Mouse (Mus musculus): ENCODE results near the gene Mthfsd. TPM values are rescaled to one million over a fixed set of nuclear protein-coding genes. Genes with fewer than 3 reads are reported as not detected.

Mthfsd gene
- polyA plus RNA-seq, 1 experiment from 2014 or later = 46.1 TPM

DNA sequence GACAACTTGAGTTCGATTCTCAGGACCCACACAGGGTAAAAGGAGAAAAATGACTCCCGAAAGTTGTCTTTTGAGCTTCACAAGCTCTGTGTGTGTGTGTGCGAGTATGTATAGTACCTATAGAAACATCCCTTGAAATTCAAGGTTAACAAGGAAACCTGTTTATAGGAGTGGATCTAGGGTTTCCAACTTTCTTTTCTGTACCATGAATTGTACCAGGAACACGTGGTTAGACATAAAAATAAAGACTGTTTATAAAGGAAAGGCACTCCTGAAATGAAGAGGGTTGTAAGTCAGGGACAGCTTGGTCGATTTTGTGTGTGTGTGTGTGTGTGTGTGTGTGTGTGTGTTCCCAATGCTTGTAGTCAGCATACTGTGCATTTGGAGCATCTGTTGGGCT lies 465 bp upstream of the Mthfsd start:
- H3K9ac ChIP-seq (ENCODE audit: low read depth, low read length) = peak overlapping the region; percentile 75
- 0 out of 2 replicates have a peak, but pooled peaks cover 4% of the 10 kb centered on the region for H3K4me1 ChIP-seq (ENCODE audit: control insufficient read depth, insufficient read depth, low read length)
- 8% methylated on average over 5 of the region's 5 CpGs for WGBS
- H3K4me2 ChIP-seq (ENCODE audit: low read depth, low read length) = peak overlapping the region; percentile 68
- H3K27ac ChIP-seq (replicated peaks; ENCODE audit: low read depth, low read length) = no peak overlapping the region
- peaks cover 17% of the 10 kb centered on the region; the same call in 1 of the 2 replicates for H3K36me3 ChIP-seq (ENCODE audit: control insufficient read depth, insufficient read depth, low read length)
- peaks cover 7% of the 10 kb centered on the region for H3K27me3 ChIP-seq (replicated peaks; ENCODE audit: control insufficient read depth, insufficient read depth, low read length)
- DNase-seq (ENCODE audit: low spot score) = no peak
- no peak for ATAC-seq (ENCODE audit: low read depth)
- no peaks in the 10 kb centered on the region for H3K9me3 ChIP-seq (ENCODE audit: control insufficient read depth, low read length)
- H3K4me3 ChIP-seq (ENCODE audit: low read depth, low read length) = peak overlapping the region; percentile 60

DNA sequence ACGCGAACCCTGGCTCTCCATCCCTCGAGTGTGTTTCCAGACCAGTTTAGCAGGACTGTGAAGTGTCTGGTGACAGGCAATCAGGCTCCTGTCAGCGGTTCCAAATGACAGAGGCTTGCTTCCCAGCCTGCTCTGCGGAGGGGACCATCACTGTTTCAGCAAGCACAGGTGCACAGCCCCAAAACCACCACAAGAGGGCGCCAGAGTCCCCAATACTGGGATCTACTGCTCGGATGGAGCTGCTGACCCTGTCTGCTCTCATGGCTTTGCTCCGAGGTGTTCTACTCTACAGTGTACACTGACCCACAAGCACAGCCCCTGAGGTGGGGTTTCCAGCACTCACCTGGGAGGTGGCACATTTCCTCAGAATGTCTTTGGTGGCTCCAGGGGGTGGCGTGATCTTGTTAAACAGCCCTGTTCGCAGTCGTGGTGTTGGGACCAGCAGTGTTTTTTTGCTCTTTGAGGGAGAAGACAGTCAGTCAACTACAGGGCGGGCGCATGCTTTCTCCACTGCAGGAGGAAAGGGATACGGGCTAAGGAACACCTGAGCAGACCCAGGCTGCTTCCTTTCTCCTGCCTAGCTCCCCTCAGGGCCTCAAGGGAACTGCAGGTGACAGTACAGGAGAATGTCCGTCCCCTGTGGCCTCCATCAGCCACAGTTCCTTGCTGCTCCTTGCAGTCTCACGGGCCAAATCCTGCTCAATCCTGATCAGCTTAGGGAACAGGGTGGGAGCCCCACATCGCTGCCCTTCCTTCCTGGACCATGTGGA lies 4.0 kb downstream of the Mthfsd start:
- 0 out of 2 replicates have a peak, but pooled peaks cover 4% of the 10 kb centered on the region for H3K4me1 ChIP-seq (ENCODE audit: control insufficient read depth, insufficient read depth, low read length)
- H3K9ac ChIP-seq (ENCODE audit: low read depth, low read length) = no peak overlapping the region
- peak; percentile 72 for DNase-seq (ENCODE audit: low spot score)
- H3K9me3 ChIP-seq (ENCODE audit: control insufficient read depth, low read length) = no peaks in the 10 kb centered on the region
- H3K36me3 ChIP-seq (ENCODE audit: control insufficient read depth, insufficient read depth, low read length) = peaks cover 61% of the 10 kb centered on the region
- H3K27ac ChIP-seq (replicated peaks; ENCODE audit: low read depth, low read length) = no peak overlapping the region
- ATAC-seq (ENCODE audit: low read depth) = no peak
- WGBS = 46% methylated on average over 17 of the region's 17 CpGs
- H3K4me3 ChIP-seq (ENCODE audit: low read depth, low read length) = no peak overlapping the region
- H3K27me3 ChIP-seq (replicated peaks; ENCODE audit: control insufficient read depth, insufficient read depth, low read length) = no peaks in the 10 kb centered on the region
- H3K4me2 ChIP-seq (ENCODE audit: low read depth, low read length) = no peak overlapping the region

DNA sequence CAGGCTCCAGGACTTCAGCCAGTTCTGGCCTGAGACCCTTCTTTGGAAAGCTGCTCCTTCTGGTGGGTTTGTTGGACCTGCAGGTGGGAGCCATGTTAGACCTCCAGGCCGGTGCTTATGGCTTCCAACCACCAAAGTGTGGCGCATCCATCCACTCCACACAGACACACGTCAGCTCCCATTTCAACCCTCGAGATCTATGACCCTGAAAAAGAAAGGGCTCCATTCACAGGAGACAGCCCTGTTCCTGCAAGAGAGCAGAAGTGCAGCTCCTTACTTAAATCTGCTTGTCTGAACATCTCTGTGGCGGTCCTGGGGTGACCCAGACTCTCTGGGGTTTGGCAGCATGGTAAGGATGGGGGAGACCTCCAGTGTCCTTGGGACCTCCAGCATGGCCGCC lies 14.7 kb downstream of the Mthfsd start:
- Histone ChIP-seq H3K9me3 (ENCODE audit: control insufficient read depth, low read length) (no peaks in the 10 kb centered on the region), H3K4me1 (ENCODE audit: control insufficient read depth, insufficient read depth, low read length) (no peaks in the 10 kb centered on the region), H3K27me3 (replicated peaks; ENCODE audit: control insufficient read depth, insufficient read depth, low read length) (peaks cover 57% of the 10 kb centered on the region), H3K4me2 (ENCODE audit: low read depth, low read length) (no peak overlapping the region), H3K27ac (replicated peaks; ENCODE audit: low read depth, low read length) (no peak overlapping the region), H3K36me3 (ENCODE audit: control insufficient read depth, insufficient read depth, low read length) (peaks cover 15% of the 10 kb centered on the region), H3K4me3 (ENCODE audit: low read depth, low read length) (no peak overlapping the region), H3K9ac (ENCODE audit: low read depth, low read length) (no peak overlapping the region)
- DNase-seq (ENCODE audit: low spot score) (no peak), ATAC-seq (ENCODE audit: low read depth) (no peak)
- 53% methylated on average over 6 of the region's 6 CpGs for WGBS

DNA sequence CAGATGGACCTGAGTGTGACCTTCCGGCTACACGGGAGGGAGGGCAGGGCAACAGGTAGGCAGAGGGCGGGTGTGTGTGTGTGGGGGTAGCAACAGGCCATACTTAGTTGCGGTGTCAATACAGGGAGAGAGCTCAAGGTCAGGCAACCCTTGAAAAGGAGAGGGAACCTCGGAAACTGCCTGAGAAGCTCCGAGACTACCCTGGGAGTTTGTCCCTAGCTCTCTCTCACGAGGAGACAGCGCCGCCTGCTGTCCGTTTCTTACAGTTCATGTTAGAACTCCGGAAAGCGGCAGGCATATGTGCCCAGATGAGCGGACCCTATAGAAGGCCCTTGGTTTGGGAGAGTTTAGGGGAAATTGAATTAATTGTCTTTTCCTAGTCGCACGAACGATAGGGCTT lies 15.6 kb downstream of the Mthfsd start:
- ATAC-seq (ENCODE audit: low read depth) (peak; percentile 32), DNase-seq (ENCODE audit: low spot score) (peak; percentile 90)
- 3% methylated on average over 16 of the region's 16 CpGs for WGBS
- Histone ChIP-seq H3K27me3 (replicated peaks; ENCODE audit: control insufficient read depth, insufficient read depth, low read length) (peaks cover 65% of the 10 kb centered on the region), H3K36me3 (ENCODE audit: control insufficient read depth, insufficient read depth, low read length) (peaks cover 8% of the 10 kb centered on the region; the same call in 1 of the 2 replicates), H3K4me3 (ENCODE audit: low read depth, low read length) (no peak overlapping the region), H3K4me1 (ENCODE audit: control insufficient read depth, insufficient read depth, low read length) (no peaks in the 10 kb centered on the region), H3K9ac (ENCODE audit: low read depth, low read length) (no peak overlapping the region), H3K4me2 (ENCODE audit: low read depth, low read length) (no peak overlapping the region), H3K27ac (replicated peaks; ENCODE audit: low read depth, low read length) (no peak overlapping the region), H3K9me3 (ENCODE audit: control insufficient read depth, low read length) (no peaks in the 10 kb centered on the region)

DNA sequence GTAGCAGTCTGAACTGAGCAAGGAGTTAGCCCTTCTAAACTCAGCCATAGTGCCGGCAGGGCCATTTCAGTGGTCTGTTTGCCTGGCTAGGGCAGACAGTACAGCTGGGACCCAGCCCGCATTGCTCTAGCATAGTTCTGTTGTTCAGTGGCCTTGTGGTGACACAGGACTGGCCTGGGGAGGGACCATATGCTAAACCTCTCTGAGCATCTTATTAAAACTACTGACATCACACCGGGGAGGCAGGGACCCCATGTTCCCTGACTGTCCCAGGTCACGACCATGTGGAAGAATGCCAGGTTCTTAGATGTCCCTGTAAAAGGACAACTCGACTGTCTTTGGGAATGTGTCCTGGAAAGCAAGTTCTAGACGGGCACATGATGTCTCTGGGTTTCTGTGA lies 16.1 kb downstream of the Mthfsd start:
- no peaks in the 10 kb centered on the region for H3K9me3 ChIP-seq (ENCODE audit: control insufficient read depth, low read length)
- ATAC-seq (ENCODE audit: low read depth) = no peak
- no peak overlapping the region for H3K27ac ChIP-seq (replicated peaks; ENCODE audit: low read depth, low read length)
- peaks cover 3% of the 10 kb centered on the region; the same call in 1 of the 2 replicates for H3K36me3 ChIP-seq (ENCODE audit: control insufficient read depth, insufficient read depth, low read length)
- H3K4me1 ChIP-seq (ENCODE audit: control insufficient read depth, insufficient read depth, low read length) = no peaks in the 10 kb centered on the region
- WGBS = 31% methylated on average over 6 of the region's 6 CpGs
- no peak overlapping the region for H3K9ac ChIP-seq (ENCODE audit: low read depth, low read length)
- H3K4me2 ChIP-seq (ENCODE audit: low read depth, low read length) = no peak overlapping the region
- H3K4me3 ChIP-seq (ENCODE audit: low read depth, low read length) = no peak overlapping the region
- peaks cover 70% of the 10 kb centered on the region for H3K27me3 ChIP-seq (replicated peaks; ENCODE audit: control insufficient read depth, insufficient read depth, low read length)
- no peak for DNase-seq (ENCODE audit: low spot score)

DNA sequence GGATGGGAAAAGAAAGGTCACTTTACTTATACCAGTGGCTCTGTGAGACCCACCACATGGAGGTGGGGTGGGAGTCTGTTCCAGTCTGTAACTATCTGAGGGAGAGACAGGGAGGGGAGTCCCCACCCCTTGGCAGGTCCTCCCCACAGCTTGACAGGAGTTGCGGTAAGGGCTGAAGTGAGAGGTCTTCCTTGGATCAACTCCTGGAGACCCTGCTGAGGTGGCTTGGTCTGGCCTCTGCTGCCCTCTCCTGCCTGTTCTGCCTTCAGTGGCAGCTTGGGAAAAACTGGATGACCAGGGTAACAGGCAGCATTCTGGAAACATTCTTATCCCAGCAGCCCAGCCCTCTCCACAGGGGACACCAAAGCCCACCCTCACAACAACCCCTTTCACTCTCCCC lies 17.5 kb downstream of the Mthfsd start:
- Histone ChIP-seq H3K27ac (replicated peaks; ENCODE audit: low read depth, low read length) (no peak overlapping the region), H3K36me3 (ENCODE audit: control insufficient read depth, insufficient read depth, low read length) (no peaks in the 10 kb centered on the region), H3K9ac (ENCODE audit: low read depth, low read length) (no peak overlapping the region), H3K4me1 (ENCODE audit: control insufficient read depth, insufficient read depth, low read length) (no peaks in the 10 kb centered on the region), H3K27me3 (replicated peaks; ENCODE audit: control insufficient read depth, insufficient read depth, low read length) (peaks cover 84% of the 10 kb centered on the region), H3K4me2 (ENCODE audit: low read depth, low read length) (no peak overlapping the region), H3K9me3 (ENCODE audit: control insufficient read depth, low read length) (no peaks in the 10 kb centered on the region), H3K4me3 (ENCODE audit: low read depth, low read length) (no peak overlapping the region)
- no peak for DNase-seq (ENCODE audit: low spot score)
- WGBS = 10% methylated on average over 1 of the region's 1 CpGs
- 0 out of 2 replicates have a peak, but pooled peaks have one; percentile 12 for ATAC-seq (ENCODE audit: low read depth)

DNA sequence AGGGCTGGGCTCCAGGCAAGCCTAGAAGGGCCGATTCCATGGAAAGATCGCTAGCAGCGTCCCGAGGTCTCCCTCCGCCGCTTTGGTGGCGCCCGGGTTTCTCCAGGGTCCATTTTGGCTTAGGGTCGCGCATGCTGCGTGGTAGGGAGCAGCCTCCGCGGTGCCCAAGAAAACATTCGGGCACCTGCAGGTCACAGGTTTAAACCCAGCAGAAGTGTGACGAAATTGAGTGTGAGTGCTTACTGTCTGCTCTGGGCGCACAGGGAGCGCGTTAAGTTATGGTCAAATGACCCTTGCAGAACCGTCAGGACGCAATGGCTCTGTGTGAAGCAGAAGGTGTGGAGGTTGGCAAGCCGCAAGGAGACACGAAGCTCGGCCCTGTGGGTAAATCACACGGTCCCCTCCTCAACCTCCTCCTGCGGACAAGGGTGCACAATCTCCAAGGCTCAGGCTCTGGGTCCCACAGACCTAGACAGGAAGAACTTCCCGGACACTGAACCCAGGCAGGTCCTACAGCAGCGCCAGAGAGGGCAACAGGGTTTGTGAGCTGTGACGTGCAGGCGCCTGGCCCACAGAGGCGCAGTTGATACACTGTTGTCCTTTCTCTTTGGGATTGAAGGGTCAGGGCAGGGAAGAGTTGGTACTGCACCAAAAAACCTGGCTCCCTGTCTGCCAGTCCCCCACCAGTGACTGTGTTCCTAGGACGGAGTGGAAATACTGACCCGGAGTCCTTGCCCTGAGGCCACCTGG lies 18.4 kb downstream of the Mthfsd start:
- ATAC-seq (ENCODE audit: low read depth) (no peak), DNase-seq (ENCODE audit: low spot score) (no peak)
- 5% methylated on average over 32 of the region's 32 CpGs for WGBS
- peak overlapping the region; percentile 50 for H3K4me3 ChIP-seq (ENCODE audit: low read depth, low read length)
- peak overlapping the region; percentile 30; the same call in 1 of the 2 replicates for H3K4me2 ChIP-seq (ENCODE audit: low read depth, low read length)
- peak overlapping the region; percentile 45; the same call in 1 of the 2 replicates for H3K9ac ChIP-seq (ENCODE audit: low read depth, low read length)
- peaks cover 93% of the 10 kb centered on the region for H3K27me3 ChIP-seq (replicated peaks; ENCODE audit: control insufficient read depth, insufficient read depth, low read length)
- no peaks in the 10 kb centered on the region for H3K4me1 ChIP-seq (ENCODE audit: control insufficient read depth, insufficient read depth, low read length)
- no peaks in the 10 kb centered on the region for H3K9me3 ChIP-seq (ENCODE audit: control insufficient read depth, low read length)
- H3K27ac ChIP-seq (replicated peaks; ENCODE audit: low read depth, low read length) = no peak overlapping the region
- no peaks in the 10 kb centered on the region for H3K36me3 ChIP-seq (ENCODE audit: control insufficient read depth, insufficient read depth, low read length)

DNA sequence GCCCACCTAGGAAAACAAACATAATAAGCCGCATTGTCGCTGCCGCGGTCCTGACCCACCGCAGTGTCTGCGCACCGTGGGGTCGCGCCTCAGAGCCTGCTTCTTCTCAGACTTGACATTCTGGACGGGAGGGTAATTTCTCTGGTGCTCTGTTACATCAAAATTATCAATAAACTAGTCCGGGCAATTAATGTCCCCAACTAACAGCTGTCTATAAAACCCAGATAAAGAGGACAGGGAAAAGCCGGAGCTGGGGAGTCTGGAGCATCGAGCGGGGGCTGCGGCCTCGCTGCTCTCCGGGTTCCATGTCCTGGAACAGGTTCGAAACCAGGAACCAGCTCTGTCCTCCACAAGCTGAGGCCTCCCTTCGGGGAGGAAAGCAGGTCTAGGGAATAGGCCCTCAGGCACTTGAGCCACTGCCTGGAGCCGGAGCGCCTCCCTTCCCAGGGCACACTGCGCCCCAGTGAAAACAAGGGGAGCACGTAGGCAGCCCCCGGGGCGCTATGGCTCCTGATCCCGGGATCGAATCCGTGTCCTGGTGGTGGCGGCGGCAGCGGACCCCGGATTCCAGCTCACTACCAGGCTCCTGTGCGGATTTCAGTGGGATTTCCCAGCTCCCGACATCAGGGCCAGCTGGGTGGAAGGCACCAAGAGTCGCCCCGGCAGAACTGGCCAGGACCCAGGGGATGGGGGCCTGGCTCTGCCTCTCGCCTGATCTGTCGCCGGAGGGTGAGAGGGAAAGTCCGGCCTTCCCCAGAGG lies 19.1 kb downstream of the Mthfsd start:
- H3K9me3 ChIP-seq (ENCODE audit: control insufficient read depth, low read length) = no peaks in the 10 kb centered on the region
- H3K4me3 ChIP-seq (ENCODE audit: low read depth, low read length) = peak overlapping the region; percentile 50
- no peaks in the 10 kb centered on the region for H3K36me3 ChIP-seq (ENCODE audit: control insufficient read depth, insufficient read depth, low read length)
- WGBS = 6% methylated on average over 33 of the region's 40 CpGs
- DNase-seq (ENCODE audit: low spot score) = no peak
- H3K27ac ChIP-seq (replicated peaks; ENCODE audit: low read depth, low read length) = no peak overlapping the region
- ATAC-seq (ENCODE audit: low read depth) = no peak
- H3K4me1 ChIP-seq (ENCODE audit: control insufficient read depth, insufficient read depth, low read length) = no peaks in the 10 kb centered on the region
- peak overlapping the region; percentile 30 for H3K4me2 ChIP-seq (ENCODE audit: low read depth, low read length)
- peaks cover 100% of the 10 kb centered on the region for H3K27me3 ChIP-seq (replicated peaks; ENCODE audit: control insufficient read depth, insufficient read depth, low read length)
- peak overlapping the region; percentile 45; the same call in 1 of the 2 replicates for H3K9ac ChIP-seq (ENCODE audit: low read depth, low read length)
